Mouse (Mus musculus): ENCODE measurements around the gene Med15.

DNA sequence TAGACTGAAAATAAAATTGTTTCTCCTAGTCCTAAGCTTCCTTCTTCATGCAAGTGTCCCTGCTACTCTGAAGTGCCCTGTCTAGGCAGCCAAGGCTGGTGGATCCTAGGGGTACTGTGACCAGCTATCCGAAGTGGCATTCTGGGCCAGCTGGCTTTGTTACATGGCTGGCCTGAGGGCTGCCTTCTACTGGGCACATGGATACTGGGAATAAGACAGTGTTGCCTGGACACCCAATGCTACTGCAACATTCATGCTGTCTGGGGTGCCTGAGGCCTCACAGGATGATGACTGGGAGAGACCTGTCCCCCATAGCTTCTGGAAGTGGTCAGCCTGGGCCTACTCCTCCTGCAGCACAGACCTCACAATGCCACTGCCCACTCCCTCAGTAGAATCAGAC is 82.0 kb downstream of the Med15 start:
- TF ChIP-seq CTCF (IDR thresholded peaks at IDR 0.05; ENCODE audit: extremely low read depth, insufficient read depth, insufficient read length, insufficient replicate concordance) (no peak), POLR2A (IDR thresholded peaks at IDR 0.05; ENCODE audit: low read depth, low read length) (no peak)

Data from spleen, adult 2 months (tissue).